Mouse (Mus musculus): ENCODE data around the gene Gm28048. TPM values are rescaled to one million over a fixed set of nuclear protein-coding genes. Genes with fewer than 3 reads are reported as not detected.

Gm28048 gene
- polyA plus RNA-seq, 1 experiment from 2014 or later: 6.9 TPM

DNA sequence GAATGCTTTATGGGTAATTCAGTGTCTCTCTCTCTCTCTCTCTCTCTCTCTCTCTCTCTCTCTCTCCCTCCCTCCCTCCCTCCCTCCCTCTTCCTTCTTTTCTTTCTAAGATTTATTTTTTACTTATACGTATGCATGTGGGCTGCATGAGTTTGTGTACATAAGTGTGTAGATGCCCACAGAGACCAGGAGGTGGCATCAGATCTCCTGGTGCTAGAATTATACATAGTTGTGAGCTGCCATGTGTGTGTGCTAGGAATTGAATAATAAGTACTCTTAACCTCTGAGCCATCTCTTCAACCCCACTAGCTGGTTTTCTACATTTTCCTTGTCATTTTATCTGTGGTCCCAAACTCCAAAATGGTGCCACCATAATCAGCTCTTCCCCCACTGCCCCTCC lies 156.3 kb downstream of the Gm28048 start:
- ATAC-seq (ENCODE audit: insufficient number of reproducible peaks, low FRiP score, low TSS enrichment, low read depth) (no peak), DNase-seq (ENCODE audit: low spot score) (no peak)
- H3K9ac ChIP-seq (ENCODE audit: low read length): no peak overlapping the region
- no peak overlapping the region for H3K4me2 ChIP-seq (ENCODE audit: low read depth, severe bottlenecking)
- H3K27me3 ChIP-seq (ENCODE audit: control insufficient read depth, insufficient read depth, low read length): no peaks in the 10 kb centered on the region
- WGBS: 95% methylated on average over 1 of the region's 1 CpGs
- H3K4me3 ChIP-seq (ENCODE audit: low read depth, low read length): no peak overlapping the region
- H3K9me3 ChIP-seq (ENCODE audit: control insufficient read depth, low read length): no peaks in the 10 kb centered on the region
- H3K27ac ChIP-seq (replicated peaks; ENCODE audit: low read depth, low read length): no peak overlapping the region
- no peaks in the 10 kb centered on the region for H3K4me1 ChIP-seq (ENCODE audit: control insufficient read depth, insufficient read depth, low read length)
- H3K36me3 ChIP-seq (ENCODE audit: control insufficient read depth, insufficient read depth, low read length): no peaks in the 10 kb centered on the region

DNA sequence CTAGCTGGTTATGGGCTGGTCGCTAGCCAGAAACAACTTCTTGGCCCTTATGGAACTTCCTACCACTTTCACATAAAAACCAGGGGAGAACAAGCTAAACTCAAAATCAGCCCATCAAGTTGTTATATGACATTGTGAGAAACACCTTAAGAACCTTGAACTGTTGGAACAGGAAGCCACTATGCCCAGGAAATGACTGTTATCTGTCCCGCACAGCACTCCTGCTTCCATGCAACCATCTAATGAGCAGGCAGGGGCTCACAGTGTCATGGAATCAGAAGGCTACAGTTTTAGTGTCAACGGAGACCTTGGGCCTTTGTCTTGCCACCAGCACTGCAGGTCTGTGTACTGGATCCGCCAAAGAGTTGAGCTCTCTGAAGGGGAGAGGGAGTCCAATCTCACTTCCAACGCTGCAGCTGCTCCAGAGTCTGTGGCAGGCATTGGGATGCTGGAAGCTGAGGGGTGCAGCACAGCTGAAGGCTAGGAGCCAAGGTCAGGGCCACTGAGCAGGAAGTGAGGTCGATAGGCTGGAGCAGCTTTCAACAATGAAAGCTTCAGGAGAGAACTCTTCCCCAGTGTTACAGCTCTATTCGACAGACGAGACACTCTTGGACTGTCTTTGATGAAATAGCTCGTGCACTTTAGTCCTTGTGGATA lies 157.7 kb downstream of the Gm28048 start:
- DNase-seq (ENCODE audit: low spot score): no peak
- Histone ChIP-seq H3K4me2 (ENCODE audit: low read depth, severe bottlenecking) (no peak overlapping the region), H3K4me1 (ENCODE audit: control insufficient read depth, insufficient read depth, low read length) (no peaks in the 10 kb centered on the region), H3K36me3 (ENCODE audit: control insufficient read depth, insufficient read depth, low read length) (no peaks in the 10 kb centered on the region), H3K9ac (ENCODE audit: low read length) (no peak overlapping the region), H3K27me3 (ENCODE audit: control insufficient read depth, insufficient read depth, low read length) (no peaks in the 10 kb centered on the region), H3K9me3 (ENCODE audit: control insufficient read depth, low read length) (no peaks in the 10 kb centered on the region), H3K27ac (replicated peaks; ENCODE audit: low read depth, low read length) (no peak overlapping the region), H3K4me3 (ENCODE audit: low read depth, low read length) (no peak overlapping the region)
- ATAC-seq (ENCODE audit: insufficient number of reproducible peaks, low FRiP score, low TSS enrichment, low read depth): no peak
- 83% methylated on average over 9 of the region's 9 CpGs for WGBS

DNA sequence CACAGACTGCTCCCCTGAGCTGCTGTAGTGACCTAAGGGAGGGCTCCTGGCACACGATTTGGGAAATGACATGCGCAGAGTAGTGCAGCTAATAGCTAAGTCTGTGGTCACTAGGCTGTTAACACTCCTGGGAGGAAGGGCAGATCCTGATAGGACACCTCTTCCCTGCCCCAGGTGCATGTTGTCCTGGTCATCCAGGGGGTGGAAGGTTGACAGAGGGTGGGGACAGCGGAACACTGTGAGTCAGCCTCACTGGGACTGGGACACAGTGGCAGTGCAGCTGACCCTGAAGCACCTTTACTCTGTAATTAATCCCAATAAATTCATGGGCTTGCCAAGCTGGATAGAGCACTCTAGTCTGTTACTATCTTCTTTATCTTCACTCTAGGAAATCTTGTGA lies 160.6 kb downstream of the Gm28048 start:
- ATAC-seq (ENCODE audit: insufficient number of reproducible peaks, low FRiP score, low TSS enrichment, low read depth): no peak
- Histone ChIP-seq H3K4me3 (ENCODE audit: low read depth, low read length) (no peak overlapping the region), H3K4me1 (ENCODE audit: control insufficient read depth, insufficient read depth, low read length) (no peaks in the 10 kb centered on the region), H3K9ac (ENCODE audit: low read length) (no peak overlapping the region), H3K9me3 (ENCODE audit: control insufficient read depth, low read length) (no peaks in the 10 kb centered on the region), H3K4me2 (ENCODE audit: low read depth, severe bottlenecking) (no peak overlapping the region), H3K36me3 (ENCODE audit: control insufficient read depth, insufficient read depth, low read length) (no peaks in the 10 kb centered on the region), H3K27me3 (ENCODE audit: control insufficient read depth, insufficient read depth, low read length) (no peaks in the 10 kb centered on the region), H3K27ac (replicated peaks; ENCODE audit: low read depth, low read length) (no peak overlapping the region)
- no peak for DNase-seq (ENCODE audit: low spot score)
- whole genome bisulfite sequencing: 83% methylated on average over 3 of the region's 3 CpGs

DNA sequence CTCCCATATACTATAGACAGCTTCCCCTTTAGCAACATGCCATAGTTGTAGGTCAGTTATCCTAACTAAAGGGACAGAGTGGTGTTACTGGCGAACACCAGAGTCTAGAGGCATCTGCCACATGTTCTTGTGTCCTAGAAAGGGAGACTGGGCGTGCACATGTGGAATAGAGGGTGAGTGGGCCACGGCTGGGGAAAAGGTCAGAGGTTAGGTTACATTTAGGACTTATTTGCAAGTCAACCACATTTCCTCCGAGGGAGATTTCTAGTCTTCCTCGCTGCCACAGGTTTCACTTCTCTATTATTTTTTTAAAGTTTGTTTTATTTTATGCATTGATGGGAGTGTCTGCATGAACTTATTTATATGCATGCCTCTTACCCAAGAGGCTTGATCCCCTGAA lies 163.5 kb downstream of the Gm28048 start:
- no peak overlapping the region for H3K4me2 ChIP-seq (ENCODE audit: low read depth, severe bottlenecking)
- H3K4me3 ChIP-seq (ENCODE audit: low read depth, low read length): no peak overlapping the region
- WGBS: 76% methylated on average over 5 of the region's 5 CpGs
- no peaks in the 10 kb centered on the region for H3K4me1 ChIP-seq (ENCODE audit: control insufficient read depth, insufficient read depth, low read length)
- DNase-seq (ENCODE audit: low spot score) (no peak), ATAC-seq (ENCODE audit: insufficient number of reproducible peaks, low FRiP score, low TSS enrichment, low read depth) (no peak)
- H3K36me3 ChIP-seq (ENCODE audit: control insufficient read depth, insufficient read depth, low read length): no peaks in the 10 kb centered on the region
- no peak overlapping the region for H3K27ac ChIP-seq (replicated peaks; ENCODE audit: low read depth, low read length)
- H3K27me3 ChIP-seq (ENCODE audit: control insufficient read depth, insufficient read depth, low read length): no peaks in the 10 kb centered on the region
- no peak overlapping the region for H3K9ac ChIP-seq (ENCODE audit: low read length)
- no peaks in the 10 kb centered on the region for H3K9me3 ChIP-seq (ENCODE audit: control insufficient read depth, low read length)

DNA sequence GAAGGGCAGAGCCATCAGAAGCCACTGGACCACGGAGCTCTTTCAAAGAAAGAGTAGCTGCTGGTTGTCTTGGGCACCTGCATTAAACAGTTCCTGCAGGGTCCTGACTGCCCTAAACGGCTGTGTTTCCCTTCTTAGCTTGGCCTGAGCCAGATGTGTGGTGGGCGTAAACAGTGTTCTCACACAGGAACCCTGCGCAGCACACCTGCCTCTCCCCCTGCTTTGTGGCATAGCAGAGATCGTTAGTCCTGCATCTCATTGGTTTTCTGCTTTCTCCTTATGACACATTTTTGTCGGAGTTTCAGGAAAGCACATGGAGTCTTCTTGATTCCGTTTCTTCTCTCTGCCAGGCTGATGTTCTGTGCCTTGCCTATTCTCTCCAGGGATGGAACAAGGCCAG lies 166.0 kb downstream of the Gm28048 start:
- H3K36me3 ChIP-seq (ENCODE audit: control insufficient read depth, insufficient read depth, low read length): no peaks in the 10 kb centered on the region
- no peak overlapping the region for H3K27ac ChIP-seq (replicated peaks; ENCODE audit: low read depth, low read length)
- no peaks in the 10 kb centered on the region for H3K27me3 ChIP-seq (ENCODE audit: control insufficient read depth, insufficient read depth, low read length)
- H3K4me2 ChIP-seq (ENCODE audit: low read depth, severe bottlenecking): no peak overlapping the region
- ATAC-seq (ENCODE audit: insufficient number of reproducible peaks, low FRiP score, low TSS enrichment, low read depth): no peak
- no peaks in the 10 kb centered on the region for H3K9me3 ChIP-seq (ENCODE audit: control insufficient read depth, low read length)
- H3K4me3 ChIP-seq (ENCODE audit: low read depth, low read length): no peak overlapping the region
- H3K9ac ChIP-seq (ENCODE audit: low read length): no peak overlapping the region
- WGBS: 75% methylated on average over 7 of the region's 7 CpGs
- H3K4me1 ChIP-seq (ENCODE audit: control insufficient read depth, insufficient read depth, low read length): no peaks in the 10 kb centered on the region
- DNase-seq (ENCODE audit: low spot score): no peak

DNA sequence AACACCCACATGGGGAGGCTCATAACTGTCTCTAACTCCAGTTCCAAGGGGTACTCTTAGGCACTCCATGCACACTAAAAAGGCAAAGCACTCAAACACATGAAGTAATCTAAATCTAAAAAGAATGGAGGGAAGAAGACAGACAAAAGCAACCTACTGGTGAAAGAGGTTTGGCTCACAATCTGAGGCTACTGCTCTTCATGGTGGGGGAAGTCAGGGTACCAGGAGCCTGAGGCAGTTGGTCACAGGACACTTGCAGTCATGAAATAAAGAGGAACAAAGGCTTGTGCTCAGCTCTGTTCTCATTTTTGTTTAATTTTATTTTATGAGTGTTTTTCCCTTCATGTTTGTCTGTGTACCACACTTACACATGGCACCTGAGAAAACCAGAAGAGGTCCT lies 166.7 kb downstream of the Gm28048 start:
- H3K4me2 ChIP-seq (ENCODE audit: low read depth, severe bottlenecking): no peak overlapping the region

DNA sequence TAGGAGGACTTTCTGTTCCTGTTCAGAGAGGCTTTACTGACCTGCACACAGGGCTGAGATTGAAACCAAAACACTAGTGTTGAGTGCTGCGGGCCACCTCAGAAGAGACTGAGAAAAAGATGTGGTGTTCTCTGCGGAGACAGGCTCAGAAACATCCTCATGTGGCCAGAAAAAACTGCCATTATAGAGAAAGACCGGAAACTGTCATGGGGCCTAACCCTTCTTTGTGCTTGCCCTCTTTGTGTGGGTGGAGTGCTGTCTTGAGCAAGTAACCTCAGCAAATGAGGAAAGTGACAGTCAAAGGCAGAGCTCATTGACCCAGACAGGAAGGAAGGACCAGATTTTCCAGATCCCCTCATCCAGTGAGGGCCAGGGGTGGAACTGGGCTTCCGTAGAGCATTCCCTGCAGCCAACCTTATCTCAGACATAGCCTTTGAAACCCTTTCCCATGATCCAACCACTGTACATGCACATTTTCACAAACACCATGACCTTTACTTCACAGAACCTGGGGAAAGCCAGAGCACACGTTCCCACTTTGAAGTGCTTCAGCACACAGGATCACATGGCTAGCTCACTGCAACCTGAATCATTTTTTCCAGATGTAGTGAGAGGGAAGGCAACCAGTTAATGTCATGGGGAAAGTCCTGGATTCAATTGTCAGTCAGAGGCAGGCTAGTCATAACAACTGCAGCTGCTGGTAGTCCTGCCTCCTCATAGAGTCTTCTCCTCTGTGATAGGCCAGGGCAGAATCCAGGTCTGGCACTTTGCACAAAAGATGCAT lies 167.8 kb downstream of the Gm28048 start:
- Histone ChIP-seq H3K9me3 (ENCODE audit: control insufficient read depth, low read length) (no peaks in the 10 kb centered on the region), H3K36me3 (ENCODE audit: control insufficient read depth, insufficient read depth, low read length) (no peaks in the 10 kb centered on the region), H3K4me1 (ENCODE audit: control insufficient read depth, insufficient read depth, low read length) (no peaks in the 10 kb centered on the region), H3K27ac (replicated peaks; ENCODE audit: low read depth, low read length) (no peak overlapping the region), H3K27me3 (ENCODE audit: control insufficient read depth, insufficient read depth, low read length) (no peaks in the 10 kb centered on the region), H3K4me2 (ENCODE audit: low read depth, severe bottlenecking) (no peak overlapping the region), H3K9ac (ENCODE audit: low read length) (no peak overlapping the region), H3K4me3 (ENCODE audit: low read depth, low read length) (no peak overlapping the region)
- WGBS: 78% methylated on average over 5 of the region's 5 CpGs
- ATAC-seq (ENCODE audit: insufficient number of reproducible peaks, low FRiP score, low TSS enrichment, low read depth) (no peak), DNase-seq (ENCODE audit: low spot score) (no peak)

More for the DNA sequence above, 166.7 kb downstream of the Gm28048 start:
- H3K4me3 ChIP-seq (ENCODE audit: low read depth, low read length): no peak overlapping the region
- H3K9ac ChIP-seq (ENCODE audit: low read length): no peak overlapping the region
- H3K36me3 ChIP-seq (ENCODE audit: control insufficient read depth, insufficient read depth, low read length): no peaks in the 10 kb centered on the region
- DNase-seq (ENCODE audit: low spot score) (no peak), ATAC-seq (ENCODE audit: insufficient number of reproducible peaks, low FRiP score, low TSS enrichment, low read depth) (no peak)
- no peaks in the 10 kb centered on the region for H3K4me1 ChIP-seq (ENCODE audit: control insufficient read depth, insufficient read depth, low read length)
- no peaks in the 10 kb centered on the region for H3K9me3 ChIP-seq (ENCODE audit: control insufficient read depth, low read length)
- H3K27ac ChIP-seq (replicated peaks; ENCODE audit: low read depth, low read length): no peak overlapping the region
- H3K27me3 ChIP-seq (ENCODE audit: control insufficient read depth, insufficient read depth, low read length): no peaks in the 10 kb centered on the region

DNA sequence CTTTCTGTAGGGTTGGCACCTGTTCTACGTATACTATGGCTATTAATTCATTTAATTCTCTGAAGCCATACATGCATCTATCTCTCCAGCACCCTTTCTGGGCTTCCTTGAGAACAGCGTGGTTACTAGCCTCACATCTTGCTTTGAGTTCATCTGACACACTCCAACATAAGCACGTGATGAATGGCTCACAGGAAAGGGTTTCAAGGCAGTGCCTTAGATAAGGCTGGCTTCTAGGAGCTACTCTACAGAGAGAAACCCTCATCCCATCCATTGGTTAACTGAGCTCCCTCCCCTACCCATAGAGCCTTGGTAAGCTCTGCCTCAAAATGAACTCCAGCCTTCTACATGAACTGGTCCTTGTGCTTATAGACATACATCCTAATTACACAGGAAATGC lies 168.5 kb downstream of the Gm28048 start:
- 82% methylated on average over 3 of the region's 3 CpGs for WGBS

More for the DNA sequence above, 168.5 kb downstream of the Gm28048 start:
- Histone ChIP-seq H3K9me3 (ENCODE audit: control insufficient read depth, low read length) (no peaks in the 10 kb centered on the region), H3K9ac (ENCODE audit: low read length) (no peak overlapping the region), H3K27me3 (ENCODE audit: control insufficient read depth, insufficient read depth, low read length) (no peaks in the 10 kb centered on the region), H3K27ac (replicated peaks; ENCODE audit: low read depth, low read length) (no peak overlapping the region), H3K4me1 (ENCODE audit: control insufficient read depth, insufficient read depth, low read length) (no peaks in the 10 kb centered on the region), H3K36me3 (ENCODE audit: control insufficient read depth, insufficient read depth, low read length) (no peaks in the 10 kb centered on the region), H3K4me3 (ENCODE audit: low read depth, low read length) (no peak overlapping the region), H3K4me2 (ENCODE audit: low read depth, severe bottlenecking) (no peak overlapping the region)
- no peak for DNase-seq (ENCODE audit: low spot score)
- no peak for ATAC-seq (ENCODE audit: insufficient number of reproducible peaks, low FRiP score, low TSS enrichment, low read depth)

Measured in limb, embryonic 11.5 days (tissue).